Mouse (Mus musculus): ENCODE data around the gene Anln.
"Not testable (repeated sequence)": the region's sequence is repeated elsewhere in the genome, so short reads cannot be mapped to it uniquely, and the experiment has no call there.

Gene Anln

DNA sequence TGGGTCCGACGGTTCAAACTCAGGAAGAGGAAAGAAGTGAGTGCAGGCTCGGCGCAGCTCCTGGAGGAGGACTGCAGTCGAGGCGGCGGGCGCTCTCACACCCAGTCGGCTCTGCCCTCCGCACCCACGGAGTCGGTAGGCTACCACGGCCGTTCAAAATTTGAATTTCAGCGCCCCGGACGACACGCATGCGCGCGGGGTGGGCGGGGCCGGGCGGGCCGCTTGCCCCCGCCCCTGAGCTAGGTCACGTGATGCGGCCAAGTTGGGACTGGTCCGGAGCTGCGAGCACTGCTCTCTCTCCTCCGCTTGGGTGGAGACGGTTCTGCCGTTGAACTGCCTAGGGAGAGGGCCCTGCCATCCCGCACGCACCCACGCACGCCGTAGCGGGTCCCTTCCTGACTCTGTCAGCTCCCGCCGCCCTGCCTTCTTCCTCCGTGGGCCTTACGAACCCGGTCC lies at the start of gene Anln:
Gene Anln, minus strand, starts transcription at position 168 of the 456 bp plus-strand sequence.
- DNase-seq = peak; percentile 94

DNA sequence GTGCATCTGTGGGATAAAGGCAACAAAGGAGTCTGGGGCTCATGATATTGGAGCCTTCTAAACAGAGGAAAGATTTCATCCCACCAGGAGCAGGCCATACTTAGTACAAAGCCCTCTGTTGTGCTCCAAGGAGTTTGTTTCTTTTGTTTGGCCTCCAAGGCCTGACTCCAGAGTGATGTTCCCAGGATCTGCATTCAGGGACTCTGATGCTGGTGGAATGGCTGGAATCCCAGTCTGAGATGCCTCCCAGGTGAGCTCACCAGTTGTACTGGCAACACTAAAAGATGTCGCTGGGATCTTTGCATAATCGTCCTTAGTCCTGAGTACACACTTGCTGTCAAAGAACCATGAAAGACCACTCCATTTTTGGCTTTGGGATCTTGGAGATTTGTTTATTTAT lies 45.1 kb upstream of the Anln start:
- DNase-seq = no peak

DNA sequence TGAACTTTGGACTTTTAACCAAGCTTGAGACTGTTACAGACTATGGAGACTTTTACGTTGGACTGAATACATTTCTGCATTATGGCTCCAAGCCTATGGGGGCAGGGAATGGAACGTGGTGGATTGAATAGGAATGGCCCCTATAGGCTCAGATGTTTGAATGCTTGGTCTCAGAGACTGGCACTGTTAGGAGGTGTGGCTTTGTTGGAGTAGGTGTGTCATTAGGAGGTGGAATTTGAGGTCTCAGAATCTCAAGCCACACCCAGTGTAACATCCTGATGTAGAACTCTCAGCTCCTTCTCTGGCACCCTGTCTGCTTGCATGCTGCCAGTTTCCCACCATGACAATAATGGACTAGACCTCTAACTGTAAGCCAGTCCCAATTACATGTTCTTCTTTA lies 44.2 kb upstream of the Anln start:
- DNase-seq = no peak

DNA sequence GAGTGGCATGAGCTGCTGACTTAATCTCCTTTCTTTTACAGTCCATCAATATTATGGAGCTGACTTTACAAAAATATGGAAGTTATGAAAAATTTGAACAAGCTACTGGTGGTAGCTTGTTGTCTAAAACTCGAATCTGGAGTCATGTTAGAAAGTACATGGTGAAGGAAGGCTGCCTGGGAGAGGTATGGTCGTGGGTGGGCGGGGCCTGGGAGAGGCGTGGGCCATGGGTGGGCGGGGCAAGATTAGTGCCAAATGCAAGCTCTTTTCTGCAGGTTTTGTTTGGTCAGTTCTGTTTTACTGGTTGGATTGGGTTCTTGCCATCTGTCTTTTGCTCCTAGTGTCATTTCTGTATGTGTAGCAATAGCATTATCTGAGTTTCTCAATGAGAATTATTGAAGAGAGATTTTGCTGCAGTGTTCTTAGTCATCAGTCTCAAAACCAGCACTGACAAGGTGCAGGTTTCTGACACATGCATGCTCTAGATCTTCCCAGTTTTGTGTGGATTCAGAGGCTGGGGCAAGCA lies 41.4 kb upstream of the Anln start:
- DNase-seq = peak; percentile 12

DNA sequence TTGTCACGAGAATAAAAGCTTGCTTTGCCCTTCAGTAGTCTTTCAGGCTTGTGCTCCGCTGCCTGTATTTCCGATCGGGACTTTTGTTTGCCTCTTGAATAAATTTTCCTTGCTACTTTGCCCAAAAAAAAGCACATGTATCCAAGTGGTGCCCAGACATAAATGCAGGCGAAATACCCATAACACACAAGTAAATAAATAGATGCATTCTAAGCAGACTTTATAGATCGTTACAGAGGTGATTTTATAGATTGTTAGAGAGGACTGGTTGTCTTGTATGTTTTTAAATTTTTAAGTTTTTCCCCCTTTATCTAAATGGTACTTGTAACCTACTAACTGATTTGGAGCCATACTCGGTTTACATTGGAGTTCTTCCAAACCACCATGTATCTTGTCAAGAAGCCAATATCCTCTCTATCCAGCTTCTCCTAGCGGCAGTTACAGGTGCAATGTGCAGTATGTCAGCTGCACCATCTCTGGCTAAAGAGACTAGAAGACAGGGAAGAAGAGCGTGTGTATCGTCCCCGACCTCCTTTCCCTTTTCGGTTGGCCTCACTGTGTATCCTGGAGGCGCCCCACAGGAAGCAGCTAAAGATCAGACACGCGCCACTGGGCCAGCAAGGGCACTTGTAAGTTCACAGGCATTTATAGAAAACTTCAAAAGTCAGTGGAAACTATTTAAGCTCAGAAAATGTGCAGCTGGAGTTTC lies 40.7 kb upstream of the Anln start:
- peak; percentile 21 for DNase-seq

DNA sequence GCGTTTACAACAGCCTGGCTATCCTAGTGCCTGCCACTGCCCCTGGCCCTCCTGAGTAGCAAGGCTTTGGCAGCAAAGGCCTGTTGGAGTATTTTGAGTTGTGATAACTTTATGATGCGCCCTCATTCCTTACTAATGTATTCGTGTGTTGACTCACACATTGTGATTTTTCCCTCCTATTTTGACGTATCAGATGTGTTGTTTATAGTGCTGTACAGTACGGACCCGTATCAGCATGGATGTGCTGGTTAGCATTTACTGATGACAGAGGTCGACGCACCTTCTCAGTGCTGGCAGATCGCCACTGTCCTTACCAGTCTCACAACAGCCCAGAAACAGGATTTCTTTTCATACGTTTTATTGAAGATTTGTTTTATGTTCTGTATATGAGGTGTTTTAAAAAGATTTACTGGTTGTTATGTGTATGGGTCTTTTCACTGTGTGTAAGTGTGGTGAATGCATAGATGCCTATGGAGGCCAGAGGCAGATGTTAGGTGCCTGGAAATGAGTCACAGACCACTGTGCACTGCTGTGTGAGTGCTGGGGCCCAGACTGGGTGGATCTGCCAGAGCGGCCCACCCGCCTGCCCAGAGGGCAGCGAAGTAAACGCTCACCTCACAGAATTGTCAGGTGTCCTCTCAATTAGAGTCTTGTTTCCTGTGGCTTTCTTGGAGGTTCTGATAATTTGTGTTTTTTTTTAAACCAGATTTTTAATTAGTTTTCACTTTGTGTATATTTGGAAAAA lies 39.9 kb upstream of the Anln start:
- DNase-seq = no peak

DNA sequence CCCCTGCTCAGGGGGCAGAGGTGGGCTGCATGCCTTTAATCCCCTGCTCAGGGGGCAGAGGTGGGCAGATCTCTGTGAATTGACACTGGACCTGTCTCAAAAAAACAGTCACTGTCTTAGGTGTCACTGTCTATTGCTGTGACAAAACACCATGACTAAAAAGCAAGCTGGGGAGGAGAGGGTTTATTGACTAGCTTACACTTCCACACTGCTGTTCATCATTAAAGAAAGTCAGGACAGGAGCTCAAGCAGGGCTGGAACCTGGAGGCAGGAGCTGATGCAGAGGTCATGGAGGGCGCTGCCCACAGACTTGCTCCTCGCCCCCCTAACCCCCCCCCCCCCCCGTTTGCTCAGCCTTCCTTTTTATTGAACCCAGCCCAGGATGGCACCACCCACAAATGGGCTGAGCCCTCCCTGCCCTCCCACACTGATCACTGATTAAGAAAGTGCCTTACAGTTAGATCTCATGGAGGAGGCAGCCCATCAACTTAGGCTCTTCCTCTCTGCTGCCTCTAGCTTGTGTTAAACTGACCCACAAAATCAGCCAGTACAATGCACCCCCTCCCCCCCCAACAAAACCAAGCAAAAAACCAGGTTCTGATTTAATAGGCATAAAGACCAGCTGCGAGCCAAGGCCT lies 39.2 kb upstream of the Anln start:
- no peak for DNase-seq

DNA sequence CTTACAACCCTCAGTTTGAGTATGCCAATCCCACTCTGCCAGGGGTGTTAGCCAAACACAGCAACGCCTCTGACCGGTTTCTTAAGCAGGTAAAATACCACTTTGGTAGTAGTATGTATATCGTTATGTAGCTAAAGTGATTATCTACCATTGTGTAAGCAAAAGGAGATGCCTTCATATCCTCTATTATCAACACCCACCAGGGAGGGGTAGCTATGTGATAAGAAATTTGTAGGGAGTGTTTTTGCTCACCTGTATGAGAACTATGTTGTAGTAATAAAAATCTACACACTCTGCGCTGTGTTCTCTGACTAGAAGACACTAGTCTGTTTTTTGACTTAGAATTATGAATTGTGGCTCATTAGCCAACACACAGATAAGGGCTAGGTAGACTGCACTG lies 35.7 kb upstream of the Anln start:
- DNase-seq = no peak

DNA sequence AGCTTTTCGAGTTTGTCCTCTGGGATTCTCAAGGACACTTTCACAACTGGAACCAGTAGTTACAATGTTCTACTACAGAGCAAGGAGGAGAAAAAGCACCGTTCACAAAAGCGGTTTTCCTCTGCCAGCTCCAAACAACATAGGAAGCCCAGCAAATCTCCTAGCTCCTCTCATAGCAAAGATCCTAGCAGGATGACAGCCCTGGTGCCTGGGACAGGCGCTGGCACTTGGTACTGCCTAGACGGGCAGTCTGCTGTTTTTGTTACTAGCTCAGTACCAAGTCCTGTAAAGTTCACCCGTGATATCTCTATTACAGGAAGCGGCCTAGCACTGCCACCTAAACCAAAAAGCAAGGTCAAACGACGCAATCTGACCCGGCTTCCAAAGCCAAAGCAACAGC lies 35.2 kb upstream of the Anln start:
- DNase-seq = no peak

DNA sequence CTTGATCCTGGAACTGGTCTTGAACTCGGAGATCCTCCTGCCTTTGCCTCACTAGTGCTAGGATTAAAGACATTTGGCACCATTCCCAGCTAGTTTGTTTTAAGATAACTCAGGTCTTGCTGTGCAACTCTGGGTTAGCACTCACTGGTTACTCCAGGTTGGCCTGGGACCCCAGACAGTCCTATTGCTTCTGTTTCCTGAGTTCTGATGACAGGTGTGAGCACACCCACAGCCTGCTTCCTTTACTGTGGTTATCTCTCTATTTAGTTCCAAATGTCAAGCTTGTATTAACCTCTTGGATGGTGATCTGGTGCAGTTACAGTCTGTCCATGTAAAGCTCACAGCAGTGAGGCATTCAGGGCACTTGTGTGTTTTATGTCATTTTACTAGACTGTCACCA lies 34.5 kb upstream of the Anln start:
- no peak for DNase-seq

DNA sequence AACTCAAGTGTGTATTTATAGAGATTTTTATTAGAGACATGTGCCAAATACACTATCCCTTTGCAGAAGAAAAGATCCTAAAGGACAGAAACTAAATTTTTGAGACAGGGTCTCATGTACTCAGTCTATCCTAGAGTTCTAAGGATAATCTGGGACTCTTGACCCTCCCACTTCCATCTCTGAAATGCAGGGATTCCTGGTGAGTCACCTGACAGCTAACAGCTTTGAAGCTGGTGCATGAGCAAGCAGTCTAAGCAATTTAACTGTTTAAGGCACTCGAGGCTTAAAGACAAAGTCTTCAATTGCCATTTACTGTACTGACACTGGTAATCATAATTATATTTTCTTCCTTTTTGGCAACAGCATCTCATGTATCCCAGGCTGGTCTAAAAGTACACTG lies 33.6 kb upstream of the Anln start:
- DNase-seq = no peak

DNA sequence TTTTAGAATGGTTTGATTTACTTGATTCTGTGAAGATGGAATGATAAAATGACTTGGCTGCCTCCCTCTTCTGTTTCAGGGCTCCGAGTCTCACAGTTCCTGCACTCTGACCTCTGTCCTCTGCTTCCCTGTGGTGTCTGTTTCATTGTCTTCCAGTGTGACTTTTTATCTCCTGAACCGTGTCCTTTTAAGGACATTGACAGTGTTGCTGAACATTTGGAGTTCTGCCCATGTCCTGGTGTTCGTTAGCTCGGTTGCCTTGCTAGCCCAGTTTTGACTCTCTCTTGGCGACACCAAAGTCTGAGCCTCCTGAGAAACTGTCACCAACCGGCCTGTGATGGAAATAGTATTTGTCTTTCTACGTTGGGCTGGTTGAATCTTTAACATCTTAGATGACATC lies 31.5 kb upstream of the Anln start:
- no peak for DNase-seq

DNA sequence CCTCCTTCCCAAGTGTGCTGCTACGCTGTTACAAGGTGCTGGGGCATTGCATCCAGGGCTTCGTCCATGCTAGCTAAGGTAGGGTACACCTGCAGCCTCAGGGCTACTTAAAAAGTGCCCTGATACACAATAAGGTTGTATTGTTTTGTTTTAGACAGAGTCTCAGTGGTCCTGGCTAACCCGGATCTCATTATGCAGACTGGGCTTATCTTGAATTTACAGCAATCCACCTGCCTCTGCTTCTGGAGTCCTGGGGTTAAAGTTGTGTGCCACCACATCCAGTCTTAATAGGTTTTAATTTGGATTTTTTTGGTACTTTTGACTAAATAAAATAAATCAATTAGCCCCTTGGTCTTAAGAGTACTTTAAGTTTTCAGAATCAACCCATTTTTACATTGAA lies 30.9 kb upstream of the Anln start:
- DNase-seq = no peak

DNA sequence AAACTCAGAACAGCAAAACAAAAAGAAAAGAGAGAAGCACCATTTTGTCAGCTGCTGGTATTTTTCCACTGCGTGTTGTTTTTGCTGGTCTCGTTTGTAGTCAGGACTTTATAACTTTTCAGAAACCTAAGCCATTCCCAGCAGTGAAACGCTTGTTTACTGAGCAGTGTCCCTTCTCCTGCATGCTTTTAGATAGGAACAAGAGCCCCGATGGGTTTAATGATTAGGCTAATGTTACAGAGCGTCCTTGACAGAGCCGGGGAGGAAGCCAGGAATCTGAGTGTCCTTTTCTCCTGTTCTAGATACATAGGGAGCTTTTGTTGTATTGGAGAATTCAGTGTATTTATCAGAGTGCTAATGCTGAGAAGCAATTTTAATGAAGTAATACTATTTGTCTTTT lies 28.6 kb upstream of the Anln start:
- DNase-seq = no peak

DNA sequence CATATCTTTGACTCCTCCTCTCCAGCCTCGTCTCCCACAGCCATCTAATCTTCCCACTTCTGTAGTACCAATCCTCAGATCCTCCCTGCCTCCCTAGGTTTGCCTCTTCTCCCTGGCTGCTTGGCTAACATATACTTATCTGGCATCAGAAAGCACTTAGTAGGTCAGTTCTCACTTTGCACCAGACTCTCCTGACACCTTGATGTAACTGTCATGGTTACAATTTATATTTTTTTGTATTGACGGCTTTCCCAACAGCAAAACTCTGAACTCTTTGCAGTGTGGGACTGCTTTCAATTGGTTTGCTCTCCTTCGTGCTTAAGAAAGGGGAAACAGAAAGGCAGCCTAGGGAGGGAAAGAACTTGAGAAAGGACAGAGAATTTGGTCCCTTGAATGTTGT lies 27.2 kb upstream of the Anln start:
- DNase-seq = no peak

DNA sequence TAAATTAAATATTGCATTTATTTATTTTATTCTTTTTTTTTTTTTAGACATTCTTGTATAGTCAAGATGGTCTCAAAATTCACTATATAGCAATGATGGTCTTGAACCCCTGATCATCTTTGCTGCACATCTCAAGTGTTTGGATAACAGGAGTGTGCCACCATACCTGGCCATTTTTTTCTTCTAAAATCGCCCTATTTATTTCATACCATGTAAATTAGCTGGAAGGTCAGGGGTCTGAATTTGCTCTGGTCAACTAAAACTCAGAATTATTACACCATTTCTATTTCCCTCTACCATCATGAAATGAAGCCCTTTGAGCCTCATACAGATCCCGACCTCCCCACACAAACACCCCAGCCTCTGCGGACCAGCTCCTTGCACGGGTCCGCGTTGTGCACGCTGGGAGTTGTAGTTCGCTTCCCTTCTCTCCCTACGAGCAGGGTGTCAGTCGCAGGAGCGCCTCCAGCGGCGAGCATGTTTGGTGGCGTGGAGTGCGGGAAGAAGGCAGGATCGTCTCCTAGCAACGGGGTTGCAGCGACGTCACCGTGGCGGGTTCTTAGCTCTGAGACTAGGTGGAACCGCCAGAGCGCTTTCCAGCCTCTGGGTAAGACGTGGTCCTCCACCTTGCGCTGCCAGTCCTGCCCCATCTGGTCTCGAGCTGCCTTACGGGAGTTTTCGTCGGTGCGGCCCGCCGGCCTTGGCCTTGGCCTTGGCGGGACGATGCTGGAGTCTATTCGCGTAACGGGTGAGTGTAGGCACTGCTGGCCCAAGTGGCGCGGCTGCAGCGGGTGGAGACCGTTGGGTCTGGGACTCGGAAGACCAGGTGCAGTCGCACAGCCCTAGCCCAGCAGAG lies 22.2 kb upstream of the Anln start, which contains the start of gene 9530077C05Rik:
Gene 9530077C05Rik, plus strand, starts transcription at position 512 of the 856 bp plus-strand sequence.
- peak; percentile 99 for DNase-seq

DNA sequence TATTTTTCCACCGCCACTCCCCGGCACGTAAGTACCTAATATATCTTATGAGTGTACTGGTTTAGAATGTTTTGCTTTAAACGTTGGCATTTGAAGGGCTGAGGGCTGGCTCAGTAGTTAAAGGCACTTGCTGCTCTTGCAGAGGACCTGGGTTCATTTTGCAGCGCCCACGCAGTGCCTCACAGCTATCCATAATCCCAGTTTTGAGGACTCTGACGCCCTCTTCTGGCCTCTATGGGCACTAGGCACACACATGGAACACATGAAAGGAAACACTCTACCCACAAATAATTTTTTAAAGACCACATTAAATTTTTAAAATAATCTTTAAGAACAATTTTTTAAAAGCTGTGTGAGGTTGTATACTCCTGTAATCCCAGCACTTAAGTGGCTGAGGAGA lies 20.5 kb upstream of the Anln start:
- no peak for DNase-seq

DNA sequence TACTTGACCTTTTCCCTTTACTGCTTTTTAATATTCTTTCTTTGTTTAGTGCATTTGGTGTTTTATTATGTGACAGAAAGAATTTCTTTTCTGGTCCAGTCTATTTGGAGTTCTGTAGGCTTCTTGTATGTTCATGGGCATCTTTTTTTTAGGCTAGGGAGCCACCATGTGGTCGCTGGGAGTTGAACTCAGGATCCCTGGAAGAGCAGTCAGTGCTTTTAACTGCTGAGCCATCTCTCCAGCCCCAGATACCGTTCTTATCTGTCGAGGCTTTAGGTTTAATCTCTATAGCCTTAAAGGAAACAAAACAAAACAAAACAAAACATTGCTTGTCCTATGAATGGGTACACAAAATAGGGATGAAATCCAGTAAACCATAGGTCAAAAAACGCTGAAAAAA lies 19.4 kb upstream of the Anln start:
- peak; percentile 53 for DNase-seq

DNA sequence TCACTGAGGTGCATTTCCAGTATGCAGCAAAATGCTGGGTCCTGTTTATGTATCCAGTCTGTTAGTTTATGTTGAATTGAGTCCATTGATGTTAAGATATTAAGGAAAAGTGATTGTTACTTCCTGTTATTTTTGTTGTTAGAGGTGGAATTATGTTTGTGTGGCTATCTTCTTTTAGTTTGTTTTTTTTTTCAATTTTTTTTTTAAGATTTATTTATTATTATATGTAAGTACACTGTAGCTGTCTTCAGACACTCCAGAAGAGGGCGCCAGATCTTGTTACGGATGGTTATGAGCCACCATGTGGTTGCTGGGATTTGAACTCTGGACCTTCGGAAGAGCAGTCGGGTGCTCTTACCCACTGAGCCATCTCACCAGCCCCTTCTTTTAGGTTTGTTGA lies 18.6 kb upstream of the Anln start:
- not testable (repeated sequence) for DNase-seq

DNA sequence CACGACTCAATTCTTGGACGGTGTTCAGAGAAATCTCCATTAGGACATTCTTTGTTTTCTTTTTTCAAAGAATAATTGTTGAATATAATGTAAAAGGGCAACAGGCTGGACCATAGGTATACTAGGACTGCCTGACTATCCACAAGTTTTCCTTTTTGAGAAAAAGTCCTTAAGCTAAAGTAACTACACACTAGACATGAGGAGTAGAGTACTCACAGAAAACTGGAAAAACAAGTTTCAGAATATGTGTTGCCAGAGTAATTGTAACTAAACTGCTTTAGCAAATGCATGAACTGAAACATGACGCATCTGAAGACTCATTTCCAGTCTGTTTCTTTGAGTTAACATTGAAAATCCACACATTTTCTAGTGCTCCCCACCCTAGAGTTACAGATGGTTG lies 16.4 kb upstream of the Anln start:
- DNase-seq = peak; percentile 10

DNA sequence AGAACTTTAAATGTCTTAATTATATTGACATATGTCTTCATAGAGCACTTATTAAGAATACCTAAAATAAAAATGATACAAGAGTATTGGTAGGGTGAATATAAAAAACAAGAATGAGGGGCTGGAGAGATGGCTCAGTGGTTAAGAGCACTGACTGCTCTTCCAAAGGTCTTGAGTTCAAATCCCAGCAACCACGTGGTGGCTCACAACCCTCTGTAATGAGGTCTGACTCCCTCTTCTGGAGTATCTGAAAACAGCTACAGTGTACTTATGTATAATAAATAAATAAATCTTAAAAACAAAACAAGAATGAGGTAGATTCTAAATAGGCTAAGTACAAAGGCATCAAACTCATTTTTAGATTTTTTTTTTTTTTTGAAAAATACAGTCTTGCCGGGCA lies 14.5 kb upstream of the Anln start:
- DNase-seq = not testable (repeated sequence)

DNA sequence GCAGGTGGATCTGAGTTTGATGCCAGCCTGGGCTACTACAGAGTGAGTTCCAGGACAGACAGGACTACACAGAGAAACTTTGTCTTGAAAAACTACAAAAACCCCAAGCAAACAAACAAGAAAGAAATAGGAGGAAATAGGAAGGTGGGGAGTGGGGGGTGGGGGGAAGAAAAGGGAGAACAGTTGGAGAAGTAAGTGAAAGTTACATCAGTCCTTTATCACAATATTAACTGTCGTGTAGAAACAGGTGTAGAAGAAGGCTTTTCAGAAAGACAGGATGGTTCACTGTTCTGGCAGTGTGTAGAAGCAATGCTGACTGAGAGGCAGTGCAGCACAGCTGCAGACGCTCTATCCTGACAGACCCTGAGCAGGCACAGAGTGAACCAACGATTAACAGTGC lies 14.0 kb upstream of the Anln start:
- DNase-seq = no peak

DNA sequence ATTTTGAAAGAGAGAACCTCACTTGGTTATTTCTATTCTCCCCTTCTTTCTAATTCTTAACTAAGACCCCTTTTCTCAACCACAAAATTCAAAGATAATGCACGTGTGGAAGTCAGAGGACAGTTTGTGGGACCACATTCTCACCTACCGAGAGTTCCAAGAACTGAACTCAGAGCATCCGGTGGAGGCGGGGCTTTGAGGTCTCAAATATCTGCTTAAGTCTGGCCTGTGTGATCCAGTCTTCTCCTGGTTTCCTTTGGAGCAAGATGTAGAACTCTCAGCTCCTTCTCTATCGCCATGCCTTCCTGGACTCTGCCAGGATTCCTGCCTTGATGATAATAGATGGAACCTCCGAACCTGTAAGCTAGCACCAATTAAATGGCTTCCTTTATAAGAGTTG lies 13.0 kb upstream of the Anln start:
- DNase-seq = no peak

Measured in lung, postnatal 36 days (tissue).